Mouse (Mus musculus) layer of hippocampus, postnatal 14 days (tissue): ENCODE data around the gene Ackr4. TPM values are rescaled to one million over a fixed set of nuclear protein-coding genes. Genes with fewer than 3 reads are reported as not detected.

Experiments
- DNase-seq, 2 experiments: peaks; one replicate each; pipeline ENCODE4 v3.0.0; 2021 to 2022; ENCODE audit warnings: low spot score in 2 of 2, mixed read lengths in 1 of 2
- total RNA-seq, 2 experiments: library from RNA; stranded (reverse); gene quantifications; 2 replicates each; pipeline ENCODE4 v1.2.3; 2021

Gene Ackr4
- total RNA-seq, 2 experiments from 2014 or later, result 0.29 to 0.46 TPM

GRCm38 (mm10) chr9:104051028-104051427 lies 75.7 kb downstream of the Ackr4 start:
- DNase-seq, result no peak

GRCm38 (mm10) chr9:104043676-104044075 lies 83.1 kb downstream of the Ackr4 start:
- DNase-seq, result no peak

- DNase-seq, result no peak
Measured at GRCm38 (mm10) chr9:104040362-104040761, 86.4 kb downstream of the Ackr4 start, which contains the start of gene Gm28305. Gene Gm28305, plus strand, starts transcription at chr9:104040662.

GRCm38 (mm10) chr9:104039742-104040141 lies 87.0 kb downstream of the Ackr4 start:
- DNase-seq, result no peak

GRCm38 (mm10) chr9:104039031-104039695 lies 87.6 kb downstream of the Ackr4 start:
- no peak for DNase-seq

GRCm38 (mm10) chr9:104038266-104038665 lies 88.5 kb downstream of the Ackr4 start:
- DNase-seq, result no peak

- DNase-seq, result peak; percentile 63 to 71
Measured at GRCm38 (mm10) chr9:104035261-104036015, 91.3 kb downstream of the Ackr4 start.

GRCm38 (mm10) chr9:104034718-104035117 lies 92.0 kb downstream of the Ackr4 start:
- no peak for DNase-seq

- DNase-seq, result no peak
Measured at GRCm38 (mm10) chr9:104034231-104034630, 92.5 kb downstream of the Ackr4 start.

Other genes with a start within 250 kb of the Ackr4 start
- 1 to 10 TPM; 6.2 to 8.2 TPM for gene Nphp3, start 124.4 kb downstream of the Ackr4 start, total RNA-seq
- not detected for gene Gm28305, start 86.3 kb downstream of the Ackr4 start, total RNA-seq
- gene Uba5, start 63.8 kb downstream of the Ackr4 start, total RNA-seq, result 10 to 100 TPM; 39.3 to 42.4 TPM
- gene Acad11, start 63.6 kb downstream of the Ackr4 start, total RNA-seq, result 10 to 100 TPM; 24.0 to 25.5 TPM
- gene Dnajc13, start 136.0 kb upstream of the Ackr4 start, total RNA-seq, result 10 to 100 TPM; 60.7 to 77.9 TPM
- gene Acpp, start 210.8 kb upstream of the Ackr4 start, total RNA-seq, result under 1 TPM; 0.24 to 0.62 TPM